Mouse (Mus musculus) MEL (cell line): ENCODE measurements around the gene Efcab5. TPM values are rescaled to one million over a fixed set of nuclear protein-coding genes. Genes with fewer than 3 reads are reported as not detected.

ENCODE experiments used
- DNase-seq: peaks from one replicate; pipeline ENCODE4 v3.0.0; 2011; ENCODE audit warnings: low read depth, low spot score
- H3K27ac ChIP-seq: 2 replicates; pipeline ENCODE4 v1.5.1; 2012; ENCODE audit warnings: low read depth, mild to moderate bottlenecking, control low read depth, low read length, moderate library complexity; ENCODE audit not compliant: control insufficient read depth
- H3K27me3 ChIP-seq, 2 experiments: fragments of 150-350 bp in 1 of 2; sonication (generic) in 1 of 2; 2 replicates each; pipeline ENCODE4 v1.6.1; 2012; ENCODE audit warnings: low read length in 2 of 2, mild to moderate bottlenecking in 2 of 2, improper control_type of control experiment in 1 of 2, moderate library complexity in 1 of 2; ENCODE audit not compliant: insufficient read depth in 2 of 2, control insufficient read depth in 1 of 2
- H3K36me3 ChIP-seq, 2 experiments: 2 replicates each; pipeline ENCODE4 v1.6.1; 2012 to 2014; ENCODE audit warnings: low read length in 2 of 2, improper control_type of control experiment in 1 of 2, inconsistent platforms in 1 of 2, mild to moderate bottlenecking in 1 of 2; ENCODE audit not compliant: insufficient read depth in 2 of 2, control insufficient read depth in 1 of 2
- H3K4me1 ChIP-seq, 2 experiments: fragments of 150-350 bp in 1 of 2; sonication (generic) in 1 of 2; 2 replicates each; pipeline ENCODE4 v1.6.1; 2012; ENCODE audit warnings: low read length in 2 of 2, improper control_type of control experiment in 1 of 2, mild to moderate bottlenecking in 1 of 2; ENCODE audit not compliant: insufficient read depth in 2 of 2, control insufficient read depth in 1 of 2
- H3K4me3 ChIP-seq, 2 experiments: fragments of 150-350 bp in 1 of 2; sonication (generic) in 1 of 2; 2 replicates each; pipeline ENCODE4 v1.5.1; 2012; ENCODE audit warnings: low read depth in 2 of 2, low read length in 2 of 2, mild to moderate bottlenecking in 2 of 2, moderate library complexity in 2 of 2, control low read depth in 1 of 2, improper control_type of control experiment in 1 of 2; ENCODE audit not compliant: control insufficient read depth in 1 of 2, insufficient read depth in 1 of 2
- H3K79me2 ChIP-seq: 2 replicates; pipeline ENCODE4 v1.6.1; 2012; ENCODE audit warnings: mild to moderate bottlenecking, low read length, moderate library complexity; ENCODE audit not compliant: control insufficient read depth, poor library complexity, insufficient read depth
- H3K9ac ChIP-seq: 2 replicates; pipeline ENCODE4 v1.6.1; 2012; ENCODE audit warnings: low read depth, mild to moderate bottlenecking, control low read depth, low read length, moderate library complexity; ENCODE audit not compliant: control insufficient read depth, poor library complexity, severe bottlenecking
- H3K9me3 ChIP-seq: fragments of 150-350 bp; sonication (generic); replicated peaks from 2 replicates; pipeline ENCODE4 v1.6.1; 2012; ENCODE audit warnings: mild to moderate bottlenecking, low read length, improper control_type of control experiment, moderate library complexity; ENCODE audit not compliant: insufficient read depth
- BHLHE40 ChIP-seq: IDR thresholded peaks from 2 replicates; pipeline ENCODE4 v1.6.1; 2012; ENCODE audit warnings: low read depth, mild to moderate bottlenecking, inconsistent platforms, low read length, improper control_type of control experiment, borderline replicate concordance
- CHD1 ChIP-seq: IDR thresholded peaks from 2 replicates; pipeline ENCODE4 v1.6.1; 2012; ENCODE audit warnings: low read depth, mild to moderate bottlenecking, inconsistent platforms, low read length, improper control_type of control experiment
- CHD2 ChIP-seq: IDR thresholded peaks from 2 replicates; pipeline ENCODE4 v1.6.1; 2011; ENCODE audit warnings: low read length, improper control_type of control experiment
- E2F4 ChIP-seq: IDR thresholded peaks from 2 replicates; pipeline ENCODE4 v1.6.1; 2011; ENCODE audit warnings: low read depth, low read length, improper control_type of control experiment, borderline replicate concordance
- ELF1 ChIP-seq: IDR thresholded peaks from 2 replicates; pipeline ENCODE4 v1.6.1; 2014; ENCODE audit warnings: low read depth, mild to moderate bottlenecking, inconsistent platforms, low read length, improper control_type of control experiment, moderate library complexity
- EP300 ChIP-seq, 2 experiments: IDR thresholded peaks; 2 replicates each; pipeline ENCODE4 v1.6.1; 2011; ENCODE audit warnings: improper control_type of control experiment in 2 of 2, low read length in 2 of 2, low read depth in 1 of 2, mild to moderate bottlenecking in 1 of 2
- ETS1 ChIP-seq: IDR thresholded peaks from 2 replicates; pipeline ENCODE4 v1.6.1; 2012; ENCODE audit warnings: low read depth, mild to moderate bottlenecking, inconsistent platforms, low read length, improper control_type of control experiment, moderate library complexity
- GABPA ChIP-seq: IDR thresholded peaks from 2 replicates; pipeline ENCODE4 v1.6.1; 2012; ENCODE audit warnings: low read depth, mild to moderate bottlenecking, inconsistent platforms, low read length, improper control_type of control experiment, moderate library complexity
- GATA1 ChIP-seq: IDR thresholded peaks from 2 replicates; pipeline ENCODE4 v1.6.1; 2011; ENCODE audit warnings: low read depth, low read length, improper control_type of control experiment
- HCFC1 ChIP-seq: IDR thresholded peaks from 2 replicates; pipeline ENCODE4 v1.6.1; 2012; ENCODE audit warnings: low read depth, mild to moderate bottlenecking, inconsistent platforms, low read length, improper control_type of control experiment, moderate library complexity
- JUND ChIP-seq: IDR thresholded peaks from 2 replicates; pipeline ENCODE4 v1.6.1; 2011; ENCODE audit warnings: low read depth, mild to moderate bottlenecking, improper control_type of control experiment, low read length
- KAT2A ChIP-seq: conservative IDR thresholded peaks from 2 replicates; pipeline ENCODE4 v1.6.1; 2012; ENCODE audit warnings: low read depth, low read length, improper control_type of control experiment, inconsistent platforms
- MAFK ChIP-seq: IDR thresholded peaks from 2 replicates; pipeline ENCODE4 v1.6.1; 2011; ENCODE audit warnings: low read depth, mild to moderate bottlenecking, low read length, improper control_type of control experiment, borderline replicate concordance
- MAZ ChIP-seq: IDR thresholded peaks from 2 replicates; pipeline ENCODE4 v1.6.1; 2012; ENCODE audit warnings: low read depth, mild to moderate bottlenecking, inconsistent platforms, low read length, improper control_type of control experiment
- MXI1 ChIP-seq: IDR thresholded peaks from 2 replicates; pipeline ENCODE4 v1.6.1; 2011; ENCODE audit warnings: mild to moderate bottlenecking, low read depth, low read length, improper control_type of control experiment
- MYB ChIP-seq: IDR thresholded peaks from 2 replicates; pipeline ENCODE4 v1.6.1; 2011; ENCODE audit warnings: mild to moderate bottlenecking, low read depth, low read length, improper control_type of control experiment
- MYC ChIP-seq: IDR thresholded peaks from 2 replicates; pipeline ENCODE4 v1.6.1; 2011; ENCODE audit warnings: low read depth, mild to moderate bottlenecking, low read length, improper control_type of control experiment, moderate library complexity
- NELFE ChIP-seq: IDR thresholded peaks from 2 replicates; pipeline ENCODE4 v1.6.1; 2011; ENCODE audit warnings: low read depth, low read length, improper control_type of control experiment
- NRF1 ChIP-seq: IDR thresholded peaks from 2 replicates; pipeline ENCODE4 v1.6.1; 2014; ENCODE audit warnings: low read depth, mild to moderate bottlenecking, inconsistent platforms, low read length, improper control_type of control experiment, moderate library complexity; ENCODE audit not compliant: poor library complexity, insufficient read depth, severe bottlenecking
- POLR2AphosphoS2 ChIP-seq: IDR thresholded peaks from 2 replicates; pipeline ENCODE4 v1.6.1; 2011; ENCODE audit warnings: low read length, improper control_type of control experiment
- POLR2AphosphoS5 ChIP-seq: IDR thresholded peaks from 2 replicates; pipeline ENCODE4 v1.6.1; 2012; ENCODE audit warnings: low read depth, borderline replicate concordance, mild to moderate bottlenecking, inconsistent platforms, low read length, moderate library complexity, mixed read lengths
- RCOR1 ChIP-seq: IDR thresholded peaks from 2 replicates; pipeline ENCODE4 v1.6.1; 2012; ENCODE audit warnings: low read depth, mild to moderate bottlenecking, inconsistent platforms, low read length, improper control_type of control experiment
- SIN3A ChIP-seq: IDR thresholded peaks from 2 replicates; pipeline ENCODE4 v1.6.1; 2012; ENCODE audit warnings: low read length, improper control_type of control experiment, inconsistent platforms
- SMC3 ChIP-seq: IDR thresholded peaks from 2 replicates; pipeline ENCODE4 v1.6.1; 2011; ENCODE audit warnings: low read depth, low read length, improper control_type of control experiment
- TAL1 ChIP-seq: IDR thresholded peaks from 2 replicates; pipeline ENCODE4 v1.6.1; 2012; ENCODE audit warnings: mild to moderate bottlenecking, inconsistent platforms, low read length, moderate library complexity, mixed read lengths
- TBP ChIP-seq: IDR thresholded peaks from 2 replicates; pipeline ENCODE4 v1.8.0; 2011; ENCODE audit warnings: low read depth, low read length, improper control_type of control experiment
- TCF12 ChIP-seq: IDR thresholded peaks from 2 replicates; pipeline ENCODE4 v1.6.1; 2014; ENCODE audit warnings: low read depth, mild to moderate bottlenecking, inconsistent platforms, low read length, improper control_type of control experiment, moderate library complexity
- UBTF ChIP-seq: IDR thresholded peaks from 2 replicates; pipeline ENCODE4 v1.6.1; 2012; ENCODE audit warnings: low read depth, mild to moderate bottlenecking, inconsistent platforms, low read length, improper control_type of control experiment, moderate library complexity, borderline replicate concordance; ENCODE audit not compliant: insufficient read depth
- USF1 ChIP-seq: IDR thresholded peaks from 2 replicates; pipeline ENCODE4 v1.6.1; 2014; ENCODE audit warnings: low read depth, mild to moderate bottlenecking, inconsistent platforms, low read length, improper control_type of control experiment, moderate library complexity
- ZMIZ1 ChIP-seq: IDR thresholded peaks from 2 replicates; pipeline ENCODE4 v1.6.1; 2012; ENCODE audit warnings: low read depth, mild to moderate bottlenecking, inconsistent platforms, low read length, improper control_type of control experiment, moderate library complexity
- ZNF384 ChIP-seq: IDR thresholded peaks from 2 replicates; pipeline ENCODE4 v1.6.1; 2012; ENCODE audit warnings: low read depth, mild to moderate bottlenecking, inconsistent platforms, low read length, improper control_type of control experiment
- polyA plus RNA-seq, 2 experiments: library from polyadenylated mRNA; stranded (reverse) in 1 of 2; unstranded in 1 of 2; fragments of >175 nt in 1 of 2; fragments of >200 nt in 1 of 2; gene quantifications; 2 replicates each; pipeline versions ENCODE4 v1.2.1 to v1.2.4; 2012; ENCODE audit warnings: low replicate concordance in 2 of 2, low read depth in 1 of 2; ENCODE audit not compliant: insufficient read length in 2 of 2, insufficient read depth in 1 of 2, missing spikeins in 1 of 2
- total RNA-seq: library from RNA; depleted of rRNA; stranded (reverse); fragments of 300-350 nt; gene quantifications from 2 replicates; pipeline ENCODE4 v1.2.3, GENCODE M21; 2012

Efcab5 gene
- total and polyA plus RNA-seq, 3 experiments: 0.27 to 0.29 TPM; not detected in 1

DNA sequence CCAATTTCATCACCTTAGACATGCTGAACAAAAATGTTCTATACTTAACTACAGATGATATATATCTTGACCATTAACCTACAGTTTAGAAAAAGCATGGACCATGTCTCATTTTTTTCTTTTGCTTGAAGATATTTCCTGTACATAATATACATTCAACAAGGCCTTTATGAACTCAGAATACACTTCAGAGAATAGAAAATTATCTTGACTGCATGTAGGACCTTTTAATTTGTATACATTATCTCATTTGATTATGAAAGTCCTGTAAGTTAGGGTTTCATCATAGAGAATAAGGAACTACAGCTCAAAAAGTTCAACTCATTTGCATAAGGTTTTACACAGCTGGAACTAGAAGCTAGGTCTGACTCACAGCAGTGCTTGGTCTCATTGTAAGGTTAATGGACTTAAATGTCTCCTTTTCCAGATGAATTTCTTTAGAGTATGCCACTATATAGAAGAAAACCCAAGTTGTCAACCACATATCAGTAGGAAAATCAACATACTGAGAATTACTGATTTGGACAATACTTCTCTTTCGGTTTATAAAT, 25.4 kb upstream of the Efcab5 start:
- no peak overlapping the region for H3K27ac ChIP-seq
- no peaks in the 10 kb centered on the region for H3K9me3 ChIP-seq
- H3K79me2 ChIP-seq: peaks cover 24% of the 10 kb centered on the region
- peaks cover 0 to 14% of the 10 kb centered on the region in 2 experiments; a peak in 2 of 4 replicates for H3K36me3 ChIP-seq
- H3K4me1 ChIP-seq: peaks cover 8 to 11% of the 10 kb centered on the region in 2 experiments; a peak in 3 of 4 replicates
- no peaks in the 10 kb centered on the region for H3K27me3 ChIP-seq
- DNase-seq: peak; percentile 82
- peak overlapping the region; percentile 26; the same call in 1 of the 2 replicates for H3K9ac ChIP-seq
- no peak for TF ChIP-seq USF1
- TF ChIP-seq EP300 (IDR thresholded peaks at IDR 0.05; ENCODE audit: low read depth in 1 of 2, low read length in 2 of 2): peak in 1 of 2 experiments; percentile 7; a peak in 1 of 4 replicates
- TF ChIP-seq ZNF384: no peak
- no peak for TF ChIP-seq CHD2
- no peak for TF ChIP-seq TCF12
- TF ChIP-seq SIN3A: no peak
- no peak for TF ChIP-seq GABPA
- TF ChIP-seq BHLHE40: no peak
- no peak for TF ChIP-seq POLR2AphosphoS2
- TF ChIP-seq MAZ: no peak
- no peak for TF ChIP-seq CHD1
- no peak for TF ChIP-seq KAT2A
- TF ChIP-seq ETS1: peak; percentile 69; the same call in 1 of the 2 replicates
- no peak for TF ChIP-seq NELFE
- TF ChIP-seq NRF1: no peak
- TF ChIP-seq GATA1: peak; percentile 27; the same call in 1 of the 2 replicates
- TF ChIP-seq, all 39 proteins: peak for 3
- peak overlapping the region in 1 of 2 experiments; percentile 22; a peak in 2 of 4 replicates for H3K4me3 ChIP-seq

DNA sequence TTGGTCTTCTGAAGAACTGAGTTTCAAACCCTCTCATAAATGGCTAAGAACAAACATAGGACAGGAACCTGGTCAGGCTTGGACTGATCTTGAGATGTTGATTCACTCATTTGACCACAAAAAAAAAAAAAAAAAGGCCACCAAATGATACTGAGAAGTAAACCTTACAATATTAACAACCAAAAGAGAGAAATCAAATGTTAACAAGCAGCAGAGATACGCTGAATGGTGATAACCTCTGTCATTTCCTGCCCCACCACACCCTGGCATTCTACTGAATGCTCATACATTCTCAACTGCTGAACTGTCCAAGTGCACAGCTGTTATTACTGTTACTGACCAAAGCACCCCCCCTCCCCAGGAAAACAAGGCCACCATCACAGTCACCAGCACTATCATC, 11.9 kb upstream of the Efcab5 start:
- DNase-seq: no peak
- Histone ChIP-seq H3K4me1 (peaks cover 8 to 20% of the 10 kb centered on the region in 2 experiments), H3K4me3 (no peak overlapping the region), H3K9me3 (no peaks in the 10 kb centered on the region), H3K79me2 (no peaks in the 10 kb centered on the region), H3K9ac (no peak overlapping the region), H3K27ac (no peak overlapping the region), H3K27me3 (no peaks in the 10 kb centered on the region), H3K36me3 (peaks cover 0 to 20% of the 10 kb centered on the region in 2 experiments; a peak in 2 of 4 replicates)
- no peak for TF ChIP-seq MAFK
- TF ChIP-seq E2F4: no peak
- no peak for TF ChIP-seq POLR2AphosphoS5
- no peak for TF ChIP-seq JUND
- TF ChIP-seq NELFE: no peak
- TF ChIP-seq UBTF: no peak
- TF ChIP-seq GATA1: peak; percentile 53
- no peak for TF ChIP-seq GABPA
- TF ChIP-seq SMC3: no peak
- no peak for TF ChIP-seq CHD2
- no peak for TF ChIP-seq ETS1
- no peak for TF ChIP-seq HCFC1
- TF ChIP-seq MYB: no peak
- TF ChIP-seq TBP: no peak
- TF ChIP-seq SIN3A: no peak
- no peak for TF ChIP-seq MXI1
- peak; percentile 65; the same call in 1 of the 2 replicates for TF ChIP-seq ZNF384
- TF ChIP-seq MYC: no peak
- TF ChIP-seq ELF1: no peak
- no peak for TF ChIP-seq ZMIZ1
- no peak for TF ChIP-seq TAL1
- peak; percentile 54; the same call in 1 of the 2 replicates for TF ChIP-seq RCOR1
